Mouse (Mus musculus) thymus, adult 2 months (tissue): ENCODE measurements around the gene Limd1. TPM values are rescaled to one million over a fixed set of nuclear protein-coding genes. Genes with fewer than 3 reads are reported as not detected.
A peak's percentile ranks its signal among the peaks of the same experiment; 100 is the strongest.

Experiments used
- DNase-seq: peaks from one replicate; pipeline ENCODE4 v3.0.0; 2021
- H3K27ac ChIP-seq: fragments of 200-500 bp; 2 replicates; pipeline ENCODE4 v1.5.1; 2012; ENCODE audit warnings: low read length, control low read depth; ENCODE audit not compliant: control insufficient read depth, insufficient read depth
- H3K27me3 ChIP-seq: fragments of 200-500 bp; 2 replicates; pipeline ENCODE4 v1.6.1; 2012; ENCODE audit warnings: mild to moderate bottlenecking, low read length, moderate library complexity, mixed read lengths; ENCODE audit not compliant: control insufficient read depth, insufficient read depth
- H3K36me3 ChIP-seq: fragments of 200-500 bp; 2 replicates; pipeline ENCODE4 v1.6.1; 2012; ENCODE audit warnings: mild to moderate bottlenecking, low read length, moderate library complexity; ENCODE audit not compliant: control insufficient read depth, insufficient read depth
- H3K4me1 ChIP-seq: fragments of 200-500 bp; replicated peaks from 2 replicates; pipeline ENCODE4 v1.6.1; 2012; ENCODE audit warnings: low read length; ENCODE audit not compliant: control insufficient read depth, insufficient read depth
- H3K4me3 ChIP-seq: fragments of 200-500 bp; 2 replicates; pipeline ENCODE4 v1.5.1; 2012; ENCODE audit warnings: mild to moderate bottlenecking, low read length, control low read depth, moderate library complexity; ENCODE audit not compliant: control insufficient read depth, insufficient read depth
- CTCF ChIP-seq: fragments of 200-500 bp; IDR thresholded peaks from 2 replicates; pipeline ENCODE4 v1.5.1; 2012; ENCODE audit warnings: mild to moderate bottlenecking, control low read depth, low read length, moderate library complexity, borderline replicate concordance; ENCODE audit not compliant: control insufficient read depth, poor library complexity, insufficient read depth; ENCODE audit errors: extremely low read depth
- POLR2A ChIP-seq: fragments of 200-500 bp; IDR thresholded peaks from 2 replicates; pipeline ENCODE4 v1.6.1; 2012; ENCODE audit warnings: mild to moderate bottlenecking, low read length, control low read depth, moderate library complexity; ENCODE audit not compliant: control insufficient read depth, poor library complexity, insufficient read depth; ENCODE audit errors: extremely low read depth
- WGBS: fragments of 180-500 bp; shearing (Covaris S2); methylation state at CpG from one replicate; pipeline ENCODE4 v1.1.7; 2018; 5-methylcytosine and 5-hydroxymethylcytosine counted together
- polyA plus RNA-seq: library from polyadenylated mRNA; depleted of rRNA; stranded (reverse); fragments of >200 nt; gene quantifications from 2 replicates; pipeline ENCODE4 v1.2.3, GENCODE M21; 2012

Gene Limd1
- polyA plus RNA-seq, 1 experiment, result 56.4 TPM

GRCm38 (mm10) chr9:123504325-123504724 lies 25.8 kb downstream of the Limd1 start:
- peak; percentile 64 for DNase-seq
- H3K4me3 ChIP-seq, result no peak overlapping the region
- H3K27me3 ChIP-seq, result no peaks in the 10 kb centered on the region
- peaks cover 18% of the 10 kb centered on the region for H3K36me3 ChIP-seq
- H3K4me1 ChIP-seq, result no peaks in the 10 kb centered on the region
- 27% methylated on average over 2 of the region's 2 CpGs for WGBS
- TF ChIP-seq POLR2A (no peak), CTCF (no peak)
- H3K27ac ChIP-seq, result no peak overlapping the region

GRCm38 (mm10) chr9:123505598-123505997 lies 27.1 kb downstream of the Limd1 start:
- WGBS, result 88% methylated on average over 1 of the region's 1 CpGs
- peaks cover 21% of the 10 kb centered on the region for H3K36me3 ChIP-seq
- peaks cover 4% of the 10 kb centered on the region; the same call in 1 of the 2 replicates for H3K4me1 ChIP-seq
- TF ChIP-seq CTCF (no peak), POLR2A (no peak)
- H3K27ac ChIP-seq, result no peak overlapping the region
- no peaks in the 10 kb centered on the region for H3K27me3 ChIP-seq
- DNase-seq, result no peak
- H3K4me3 ChIP-seq, result no peak overlapping the region

GRCm38 (mm10) chr9:123506270-123507146 lies 28.0 kb downstream of the Limd1 start:
- peaks cover 27% of the 10 kb centered on the region for H3K36me3 ChIP-seq
- no peak for TF ChIP-seq POLR2A
- TF ChIP-seq CTCF, result no peak
- 97% methylated on average over 4 of the region's 4 CpGs for WGBS

GRCm38 (mm10) chr9:123507380-123507779 lies 28.9 kb downstream of the Limd1 start:
- TF ChIP-seq POLR2A, result no peak
- no peak for TF ChIP-seq CTCF
- WGBS, result 96% methylated on average over 2 of the region's 2 CpGs
- no peak for DNase-seq
- Histone ChIP-seq H3K4me3 (no peak overlapping the region), H3K27ac (no peak overlapping the region), H3K36me3 (peaks cover 32% of the 10 kb centered on the region), H3K27me3 (no peaks in the 10 kb centered on the region), H3K4me1 (peaks cover 5% of the 10 kb centered on the region; the same call in 1 of the 2 replicates)

More at GRCm38 (mm10) chr9:123506270-123507146, 28.0 kb downstream of the Limd1 start:
- H3K4me1 ChIP-seq, result peaks cover 5% of the 10 kb centered on the region; the same call in 1 of the 2 replicates
- no peak overlapping the region for H3K4me3 ChIP-seq
- H3K27ac ChIP-seq, result no peak overlapping the region
- H3K27me3 ChIP-seq, result no peaks in the 10 kb centered on the region
- DNase-seq, result no peak

- DNase-seq, result no peak
- Histone ChIP-seq H3K4me1 (peaks cover 5% of the 10 kb centered on the region; the same call in 1 of the 2 replicates), H3K27ac (no peak overlapping the region), H3K27me3 (no peaks in the 10 kb centered on the region), H3K4me3 (no peak overlapping the region), H3K36me3 (peaks cover 25% of the 10 kb centered on the region)
- 97% methylated on average over 2 of the region's 2 CpGs for WGBS
- no peak for TF ChIP-seq CTCF
- no peak for TF ChIP-seq POLR2A
Measured at GRCm38 (mm10) chr9:123508986-123509385, 30.5 kb downstream of the Limd1 start.

- H3K27me3 ChIP-seq, result no peaks in the 10 kb centered on the region
- H3K4me1 ChIP-seq, result peaks cover 5% of the 10 kb centered on the region; the same call in 1 of the 2 replicates
- peak; percentile 18 for DNase-seq
- 0 out of 2 replicates have a peak overlapping the region, but pooled peaks have one; percentile 5 for H3K27ac ChIP-seq
- 19% methylated on average over 8 of the region's 8 CpGs for WGBS
- TF ChIP-seq POLR2A (no peak), CTCF (no peak)
- H3K4me3 ChIP-seq, result no peak overlapping the region
- peaks cover 25% of the 10 kb centered on the region for H3K36me3 ChIP-seq
Measured at GRCm38 (mm10) chr9:123509638-123510604, 31.4 kb downstream of the Limd1 start.
